Mouse (Mus musculus): ENCODE data around the gene Smtnl2. TPM values are rescaled to one million over a fixed set of nuclear protein-coding genes. Genes with fewer than 3 reads are reported as not detected.

Gene Smtnl2
- total RNA-seq, 2 experiments from 2014 or later, result 39.0 to 40.9 TPM

Small RNA genes lying within 50 kb of the gene (microRNA-seq; reads per million reads assigned to microRNA genes)
- 0 reads per million in 2 experiments for gene Mir6338

Other genes starting within 250 kb of the Smtnl2 start
- gene Gm43951, start 204.9 kb downstream of the Smtnl2 start, total RNA-seq (2021), result under 1 TPM; 0.25 to 0.26 TPM
- 1 to 10 TPM; 3.8 to 4.7 TPM for gene 4933427D14Rik, start 204.3 kb downstream of the Smtnl2 start, total RNA-seq (2021)
- gene Txndc17, start 204.2 kb downstream of the Smtnl2 start, total RNA-seq (2021), result 10 to 100 TPM; 48.7 to 51.9 TPM
- gene Med31, start 196.1 kb downstream of the Smtnl2 start, total RNA-seq (2021), result 10 to 100 TPM; 10.5 to 10.6 TPM
- gene Slc13a5, start 144.5 kb downstream of the Smtnl2 start, total RNA-seq (2021), result not detected
- gene Xaf1, start 110.1 kb downstream of the Smtnl2 start, total RNA-seq (2021), result 10 to 100 TPM in 1 of 2 experiments, 1 to 10 TPM in 1; 9.1 to 11.6 TPM
- not detected for gene Fbxo39, start 97.3 kb downstream of the Smtnl2 start, total RNA-seq (2021)
- under 1 TPM in 1 of 2 experiments, not detected in 1; 0.19 TPM for gene Tekt1, start 49.3 kb downstream of the Smtnl2 start, total RNA-seq (2021)
- not detected for gene Ggt6, start 23.8 kb upstream of the Smtnl2 start, total RNA-seq (2021)
- gene Mybbp1a, start 29.6 kb upstream of the Smtnl2 start, total RNA-seq (2021), result 10 to 100 TPM; 47.0 to 50.0 TPM
- 10 to 100 TPM; 18.0 to 19.5 TPM for gene Spns2, start 78.2 kb upstream of the Smtnl2 start, total RNA-seq (2021)
- gene Spns3, start 138.8 kb upstream of the Smtnl2 start, total RNA-seq (2021), result under 1 TPM in 1 of 2 experiments, not detected in 1; 0.07 TPM
- gene Ube2g1, start 195.6 kb upstream of the Smtnl2 start, total RNA-seq (2021), result 10 to 100 TPM; 63.8 to 71.0 TPM

All from heart, postnatal 10 days (tissue).